Mouse (Mus musculus) embryonic stem cell, embryonic (primary cell): ENCODE data around the gene Hip1r.

Experiments used
- CTCF ChIA-PET, 4 experiments: fragments of 300-600 bp in 2 of 4; fragments of 350-600 bp in 2 of 4; sonication (Branson Sonifier 250); formaldehyde crosslinking; loops; one replicate each; lab custom pipeline; 2022; ENCODE audit warnings: inconsistent platforms in 2 of 4; lab: Charles Lee
- POLR2A ChIA-PET, 4 experiments: fragments of 300-600 bp in 2 of 4; fragments of 350-600 bp in 2 of 4; sonication (Branson Sonifier 250); formaldehyde crosslinking; loops; one replicate each; lab custom pipeline; 2022; ENCODE audit warnings: antibody characterized with exemption in 4 of 4, inconsistent platforms in 1 of 4; lab: Charles Lee

Gene Hip1r

GRCm38 (mm10) chr5:124014791-124015251, 41.4 kb downstream of the Hip1r start:
- ChIA-PET CTCF (interaction anchor here in 2 of 4 experiments (1.2 to 1.3 kb wide), 2 partner anchors 15 to 70 kb away, joined by 4 to 6 read pairs; no protein-coding TSS in a partner anchor), POLR2A (interaction anchor here in 3 of 4 experiments (0.6 to 2.8 kb wide), 9 partner anchors 7 to 107 kb away, joined by 3 to 10 read pairs (median 5); partner anchors contain the start of gene Vps37b (in 1 of the 3))

DNA sequence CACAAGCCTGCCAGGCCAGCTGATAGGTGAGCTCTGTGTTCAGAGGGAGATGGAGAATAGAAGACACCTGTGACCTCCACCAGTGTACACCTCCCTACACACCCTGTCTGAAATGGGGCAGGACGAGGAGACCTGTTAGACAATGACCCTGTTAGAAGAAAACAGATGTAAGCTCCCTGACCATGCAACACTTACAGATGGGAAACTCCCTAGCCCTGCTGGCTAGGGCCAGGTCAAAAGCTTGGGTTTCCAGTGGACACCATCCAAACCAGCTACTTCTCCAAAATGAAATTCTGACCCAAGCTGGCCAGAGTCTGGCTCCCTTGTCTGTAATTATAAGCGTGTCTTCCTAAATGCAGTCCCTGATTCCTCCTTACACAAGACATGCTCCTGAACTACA, 42.3 kb downstream of the Hip1r start:
- ChIA-PET CTCF (interaction anchor here (0.6 to 1.3 kb wide), 9 partner anchors 11 to 450 kb away, joined by 3 to 6 read pairs (median 4); no protein-coding TSS in a partner anchor), POLR2A (interaction anchor here in 3 of 4 experiments (0.7 to 2.8 kb wide), 10 partner anchors 9 to 80 kb away, joined by 3 to 10 read pairs (median 4); partner anchors contain the start of genes Abcb9 (in 1 of the 3) and Vps37b (in 1 of the 3))

DNA sequence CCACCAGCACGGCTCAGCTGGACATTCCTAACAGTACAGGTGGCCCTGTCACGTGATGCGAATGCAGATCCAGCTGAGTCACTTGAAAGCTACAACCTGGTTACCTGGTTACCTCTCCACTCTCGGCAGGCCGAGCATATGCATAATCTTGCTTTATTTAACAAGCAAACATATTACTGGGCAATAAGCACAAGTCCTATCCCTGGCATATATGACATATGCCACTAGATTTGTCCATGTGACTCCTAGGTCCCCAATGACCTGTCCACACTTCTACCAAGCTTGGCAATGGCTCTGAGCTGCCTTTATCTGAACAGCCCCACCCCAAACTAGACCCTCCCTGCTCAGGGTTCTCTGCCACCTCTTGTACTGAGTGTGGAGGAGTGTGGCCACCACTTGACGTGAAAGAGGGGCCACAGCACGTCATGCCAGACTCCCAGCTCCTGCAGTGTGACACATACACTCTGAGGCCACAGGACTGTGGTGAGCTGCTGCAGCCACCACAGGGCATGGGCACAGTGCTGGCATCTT, 42.9 kb downstream of the Hip1r start:
- CTCF ChIA-PET, result interaction anchor here in 3 of 4 experiments (0.6 to 0.9 kb wide), 4 partner anchors 68 to 1111 kb away, joined by 3 to 4 read pairs (median 4); no protein-coding TSS in a partner anchor
- POLR2A ChIA-PET, result interaction anchor here in 2 of 4 experiments (0.6 to 2.8 kb wide), 10 partner anchors 9 to 484 kb away, joined by 3 to 10 read pairs (median 4); partner anchors contain the start of gene Vps37b (in 1 of the 2)

DNA sequence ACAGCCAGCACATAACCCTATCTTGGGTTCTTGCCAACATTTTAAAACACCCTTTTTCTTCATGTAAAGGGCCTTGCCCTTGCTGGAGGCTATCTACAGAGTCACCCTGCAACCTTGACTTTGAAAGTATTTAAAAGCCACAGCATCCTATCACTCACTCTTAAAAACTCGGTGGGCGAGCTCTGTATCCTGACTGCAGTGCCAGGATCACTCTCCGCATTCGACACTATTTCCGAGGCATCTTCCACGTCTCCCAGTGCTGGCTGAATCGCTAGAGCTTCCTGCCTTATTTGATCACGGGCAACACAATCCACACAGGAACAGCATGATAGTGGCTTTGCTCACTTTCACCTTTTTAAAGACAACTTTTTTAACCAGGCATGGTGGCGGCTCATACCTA, 44.5 kb downstream of the Hip1r start:
- CTCF ChIA-PET, result interaction anchor here in 1 of 4 experiments (2.1 kb wide), 1 partner anchor 67 kb away, joined by 4 read pairs; no protein-coding TSS in a partner anchor
- POLR2A ChIA-PET, result interaction anchor here in 2 of 4 experiments (0.5 to 3.7 kb wide), 3 partner anchors 12 to 201 kb away, joined by 3 to 13 read pairs (median 5); no protein-coding TSS in a partner anchor

DNA sequence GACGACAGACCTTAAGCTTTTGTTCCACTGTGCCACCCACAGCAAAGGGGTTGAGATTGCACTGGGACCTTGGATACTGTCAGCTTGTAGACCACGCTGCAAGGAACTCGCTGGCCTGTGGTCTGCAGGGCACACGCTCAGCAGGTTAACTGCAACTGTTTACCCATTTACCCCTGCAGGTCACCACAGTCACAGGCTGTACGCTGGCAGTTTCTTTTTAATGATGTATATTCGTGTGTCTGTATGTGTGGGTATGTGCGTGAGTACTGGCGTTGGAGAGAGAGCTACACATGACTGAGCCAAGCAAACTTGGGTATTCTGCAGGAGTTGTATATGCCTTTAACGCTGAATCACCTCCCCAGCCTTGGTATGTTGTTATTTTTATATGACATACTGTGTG, 45.2 kb downstream of the Hip1r start:
- ChIA-PET POLR2A (interaction anchor here in 2 of 4 experiments (0.5 to 3.7 kb wide), 5 partner anchors 11 to 435 kb away, joined by 3 to 13 read pairs (median 4); partner anchors contain the start of gene Vps37b (in 1 of the 2)), CTCF (interaction anchor here in 2 of 4 experiments (0.7 to 2.1 kb wide), 3 partner anchors 18 to 84 kb away, joined by 3 to 4 read pairs (median 3); no protein-coding TSS in a partner anchor)

- ChIA-PET POLR2A (interaction anchor here in 3 of 4 experiments (0.6 to 3.7 kb wide), 11 partner anchors 8 to 77 kb away, joined by 3 to 13 read pairs (median 3); partner anchors contain the start of gene Vps37b (in 2 of the 3)), CTCF (interaction anchor here in 3 of 4 experiments (0.7 to 1.1 kb wide), 3 partner anchors 19 to 47 kb away, joined by 3 to 5 read pairs (median 4); no protein-coding TSS in a partner anchor)
Measured at GRCm38 (mm10) chr5:124019348-124020216, 46.2 kb downstream of the Hip1r start.

GRCm38 (mm10) chr5:124021148-124021547, 47.7 kb downstream of the Hip1r start:
- CTCF ChIA-PET, result interaction anchor here in 2 of 4 experiments (0.6 to 1.6 kb wide), 4 partner anchors 21 to 229 kb away, joined by 4 to 5 read pairs (median 5); no protein-coding TSS in a partner anchor

GRCm38 (mm10) chr5:124021701-124022100, 48.3 kb downstream of the Hip1r start:
- POLR2A ChIA-PET, result interaction anchor here in 2 of 4 experiments (0.9 to 3.7 kb wide), 10 partner anchors 8 to 58 kb away, joined by 3 to 20 read pairs (median 3); partner anchors contain the start of gene Vps37b (in 1 of the 2)
- CTCF ChIA-PET, result interaction anchor here in 1 of 4 experiments (0.7 to 1.6 kb wide), 3 partner anchors 21 to 228 kb away, joined by 4 to 5 read pairs (median 5); no protein-coding TSS in a partner anchor

More at GRCm38 (mm10) chr5:124021148-124021547, 47.7 kb downstream of the Hip1r start:
- POLR2A ChIA-PET, result interaction anchor here in 2 of 4 experiments (0.9 to 3.7 kb wide), 8 partner anchors 9 to 59 kb away, joined by 3 to 20 read pairs (median 4); partner anchors contain the start of gene Vps37b (in 1 of the 2)

- ChIA-PET CTCF (interaction anchor here in 2 of 4 experiments (0.7 to 1.6 kb wide), 3 partner anchors 11 to 62 kb away, joined by 3 to 5 read pairs (median 5); no protein-coding TSS in a partner anchor), POLR2A (interaction anchor here in 2 of 4 experiments (1.0 to 2.6 kb wide), 9 partner anchors 8 to 90 kb away, joined by 3 to 20 read pairs (median 3); partner anchors contain the start of gene Vps37b (in 1 of the 2))
Measured at GRCm38 (mm10) chr5:124022365-124022764, 48.9 kb downstream of the Hip1r start.

DNA sequence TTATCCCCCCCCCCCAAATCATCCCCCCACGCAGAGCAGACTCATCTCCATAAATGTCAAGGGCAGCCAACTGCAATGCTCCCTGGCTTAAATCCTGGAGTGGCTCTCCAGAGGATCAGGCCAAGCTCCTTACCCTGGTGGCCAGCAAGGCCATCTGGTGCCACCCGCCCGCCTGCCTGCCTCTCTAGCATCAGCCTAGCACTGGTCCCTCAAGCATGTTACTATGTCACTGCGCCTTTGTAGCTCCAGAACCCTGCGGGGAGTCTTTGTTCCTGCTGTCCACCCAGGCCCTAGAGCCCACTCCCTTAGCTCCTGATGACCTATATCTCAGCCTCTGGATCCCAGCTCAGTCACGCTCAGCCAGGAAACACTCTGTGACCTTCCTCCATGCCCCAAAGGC, 51.2 kb downstream of the Hip1r start:
- ChIA-PET POLR2A (interaction anchor here in 3 of 4 experiments (0.6 to 2.3 kb wide), 7 partner anchors 9 to 1126 kb away, joined by 3 to 9 read pairs (median 4); no protein-coding TSS in a partner anchor), CTCF (interaction anchor here in 2 of 4 experiments (0.8 to 1.5 kb wide), 2 partner anchors 60 kb away, joined by 4 to 6 read pairs; no protein-coding TSS in a partner anchor)

DNA sequence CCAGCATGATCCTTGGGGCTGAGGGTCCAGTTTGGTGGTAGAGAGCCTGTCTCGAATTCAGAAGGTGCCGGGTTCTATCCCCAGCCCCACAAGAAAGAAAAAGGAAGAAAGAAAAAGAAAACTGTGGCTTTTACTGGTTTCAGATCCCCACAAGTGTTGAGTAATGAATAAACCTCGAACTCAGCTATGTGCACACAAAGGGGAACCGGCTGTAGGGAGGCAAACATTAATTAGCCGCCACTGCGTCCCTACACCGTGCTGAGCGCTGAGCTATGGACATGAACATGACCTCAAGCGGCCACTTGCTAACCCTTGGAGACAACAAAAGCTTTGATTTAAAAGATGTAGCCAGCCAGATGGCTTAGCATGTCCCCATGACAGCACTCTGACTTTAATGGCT, 51.7 kb downstream of the Hip1r start:
- ChIA-PET POLR2A (interaction anchor here in 3 of 4 experiments (0.6 to 2.3 kb wide), 6 partner anchors 9 to 1126 kb away, joined by 3 to 9 read pairs (median 4); no protein-coding TSS in a partner anchor), CTCF (interaction anchor here in 3 of 4 experiments (0.6 to 1.5 kb wide), 5 partner anchors 31 to 1062 kb away, joined by 3 to 6 read pairs (median 4); no protein-coding TSS in a partner anchor)

GRCm38 (mm10) chr5:124025587-124026441, 52.4 kb downstream of the Hip1r start:
- POLR2A ChIA-PET, result interaction anchor here in 3 of 4 experiments (0.7 to 2.3 kb wide), 6 partner anchors 10 to 241 kb away, joined by 3 to 9 read pairs (median 4); no protein-coding TSS in a partner anchor
- CTCF ChIA-PET, result interaction anchor here in 3 of 4 experiments (0.6 to 1.2 kb wide), 5 partner anchors 10 to 1061 kb away, joined by 3 to 6 read pairs (median 4); no protein-coding TSS in a partner anchor

DNA sequence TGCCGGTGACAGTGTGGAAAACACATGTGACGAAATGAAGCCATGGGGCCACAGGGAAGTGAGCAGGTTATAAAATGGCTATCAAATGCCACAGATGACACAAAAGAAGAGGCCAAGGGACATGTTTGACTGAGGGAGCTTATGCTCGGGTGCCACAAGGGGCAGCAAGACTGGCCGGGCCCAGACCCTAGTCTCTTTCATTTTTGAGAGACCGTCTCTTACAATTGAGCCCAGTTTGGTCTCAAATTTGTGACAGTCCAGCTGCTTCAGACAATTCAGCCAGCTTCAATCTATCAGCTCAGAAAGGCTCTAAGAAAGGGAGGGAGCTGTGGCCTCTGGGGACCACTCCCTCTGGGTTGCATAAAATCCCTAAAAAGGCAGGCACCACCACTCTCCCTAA, 53.1 kb downstream of the Hip1r start:
- ChIA-PET POLR2A (interaction anchor here in 2 of 4 experiments (0.7 to 2.9 kb wide), 7 partner anchors 11 to 892 kb away, joined by 3 to 10 read pairs (median 4); no protein-coding TSS in a partner anchor), CTCF (interaction anchor here in 2 of 4 experiments (1.0 to 1.2 kb wide), 2 partner anchors 11 to 29 kb away, joined by 3 to 4 read pairs; no protein-coding TSS in a partner anchor)

DNA sequence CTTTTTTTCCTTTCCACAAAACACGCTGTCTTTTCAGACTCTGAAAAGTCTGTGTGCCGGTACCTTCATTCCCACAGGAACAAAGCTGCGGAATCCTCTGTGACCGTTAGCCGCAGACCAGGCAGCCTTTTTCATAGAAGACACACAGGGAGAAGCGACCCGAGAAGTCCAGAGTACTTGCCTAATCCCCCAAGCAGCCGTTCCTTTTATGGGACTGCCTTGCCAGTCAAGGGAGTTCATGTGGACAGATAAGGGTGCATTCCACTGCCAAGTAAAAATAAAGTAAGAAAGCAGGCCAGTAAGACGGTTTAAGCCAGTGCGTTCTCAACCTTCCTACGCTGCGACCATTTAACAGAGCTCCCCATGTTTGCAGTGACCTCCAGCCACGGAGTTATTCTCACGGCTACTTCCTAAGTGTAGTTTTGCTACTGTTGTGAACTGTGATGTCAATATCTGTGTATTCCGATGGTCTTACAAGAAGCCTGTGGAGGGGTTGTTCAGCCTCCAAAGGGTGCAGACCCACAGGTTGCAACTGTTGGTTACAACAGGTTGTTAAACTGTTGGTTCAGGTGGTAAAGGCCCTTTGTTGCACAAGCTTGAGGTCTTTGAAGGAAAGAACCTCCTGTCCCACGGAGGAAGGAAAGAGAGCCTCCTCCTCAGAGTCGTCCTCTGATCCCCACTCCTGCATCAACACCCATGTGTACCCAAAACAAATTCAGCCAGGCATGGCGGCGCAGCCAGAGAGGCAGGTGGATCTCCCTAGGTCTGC, 54.5 kb downstream of the Hip1r start:
- ChIA-PET CTCF (interaction anchor here in 3 of 4 experiments (0.6 to 1.4 kb wide), 3 partner anchors 30 to 328 kb away, joined by 3 to 4 read pairs (median 3); no protein-coding TSS in a partner anchor), POLR2A (interaction anchor here in 2 of 4 experiments (0.8 to 2.9 kb wide), 7 partner anchors 9 to 207 kb away, joined by 3 to 10 read pairs (median 4); no protein-coding TSS in a partner anchor)

DNA sequence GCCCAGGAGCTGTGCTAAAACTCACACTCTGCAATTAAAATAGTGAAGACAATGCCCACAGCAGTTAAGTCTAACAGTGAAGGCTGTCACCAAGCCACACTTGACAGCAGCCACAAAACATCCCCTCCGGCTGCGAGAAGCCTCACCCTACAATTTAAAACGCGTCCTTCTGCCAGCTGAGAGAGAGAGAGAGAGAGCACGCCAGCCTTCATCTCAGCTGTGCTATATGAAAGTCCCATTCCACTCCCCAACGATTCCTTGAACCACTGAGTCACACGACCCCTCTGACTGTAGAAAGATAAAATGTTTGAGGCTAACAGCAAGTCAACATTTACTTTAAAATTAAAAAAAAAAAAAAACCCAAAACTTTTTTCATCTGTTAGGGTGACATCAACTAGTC, 55.3 kb downstream of the Hip1r start:
- CTCF ChIA-PET, result interaction anchor here in 1 of 4 experiments (1.4 kb wide), 1 partner anchor 56 kb away, joined by 3 read pairs; no protein-coding TSS in a partner anchor
- POLR2A ChIA-PET, result interaction anchor here in 3 of 4 experiments (0.5 to 2.9 kb wide), 7 partner anchors 9 to 180 kb away, joined by 3 to 13 read pairs (median 5); no protein-coding TSS in a partner anchor
